Mouse (Mus musculus) limb, embryonic 14.5 days (tissue): ENCODE measurements at regions not wholly inside any gene's neighbourhood (a gene's known extent, or its start where the extent isn't known, plus 50 kb on each side); places are given as distances from the start of the nearest gene placed in this dataset.

ENCODE experiments used
- ATAC-seq: fragments of 200-750 bp; cut with Nextera tagmentation; 2 replicates; pipeline ENCODE4 v1.8.0; 2017; ENCODE audit warnings: low read depth, moderate number of reproducible peaks, moderate TSS enrichment; ENCODE audit not compliant: low FRiP score
- DNase-seq: peaks from one replicate; pipeline ENCODE4 v3.0.0-alpha.2; 2015; ENCODE audit warnings: low spot score
- H3K27ac ChIP-seq: fragments of 300-500 bp; sonication (generic); replicated peaks from 2 replicates; pipeline ENCODE4 v1.5.1; 2014; ENCODE audit warnings: low read depth, mild to moderate bottlenecking, low read length, moderate library complexity, mixed read lengths
- H3K27me3 ChIP-seq: fragments of 300-500 bp; sonication (generic); 2 replicates; pipeline ENCODE4 v1.6.1; 2014; ENCODE audit warnings: low read length, mixed read lengths; ENCODE audit not compliant: control insufficient read depth, insufficient read depth
- H3K36me3 ChIP-seq: fragments of 300-500 bp; sonication (generic); 2 replicates; pipeline ENCODE4 v1.6.1; 2014; ENCODE audit warnings: mild to moderate bottlenecking, low read length, moderate library complexity, mixed read lengths; ENCODE audit not compliant: control insufficient read depth, insufficient read depth
- H3K4me1 ChIP-seq: fragments of 300-500 bp; sonication (generic); 2 replicates; pipeline ENCODE4 v1.6.1; 2014; ENCODE audit warnings: antibody characterized with exemption, low read length, mixed read lengths; ENCODE audit not compliant: control insufficient read depth, insufficient read depth
- H3K4me2 ChIP-seq: fragments of 300-500 bp; sonication (generic); replicated peaks from 2 replicates; pipeline ENCODE4 v1.6.1; 2014; ENCODE audit warnings: low read depth, mild to moderate bottlenecking, low read length, moderate library complexity; ENCODE audit not compliant: severe bottlenecking
- H3K4me3 ChIP-seq: fragments of 300-500 bp; sonication (generic); replicated peaks from 2 replicates; pipeline ENCODE4 v1.5.1; 2014; ENCODE audit warnings: low read length
- H3K9ac ChIP-seq: fragments of 300-500 bp; sonication (generic); 2 replicates; pipeline ENCODE4 v1.6.1; 2014; ENCODE audit warnings: mild to moderate bottlenecking, low read depth, low read length, moderate library complexity; ENCODE audit not compliant: severe bottlenecking
- H3K9me3 ChIP-seq: fragments of 300-500 bp; sonication (generic); 2 replicates; pipeline ENCODE4 v1.6.1; 2016; ENCODE audit warnings: low read length; ENCODE audit not compliant: control insufficient read depth
- POLR2A ChIP-seq: fragments of 200-500 bp; IDR thresholded peaks from 2 replicates; pipeline ENCODE4 v1.8.0; 2012; ENCODE audit warnings: inconsistent platforms, mild to moderate bottlenecking, moderate library complexity, borderline replicate concordance; ENCODE audit not compliant: insufficient read depth, insufficient read length; ENCODE audit errors: extremely low read depth
- WGBS: fragments of 180-500 bp; shearing (Covaris S2); extraction: QIAGEN DNeasy Blood & Tissue Kit; methylation state at CpG from one replicate; pipeline ENCODE4 v1.1.7; 2014; 5-methylcytosine and 5-hydroxymethylcytosine counted together

- no peaks in the 10 kb centered on the region for H3K4me1 ChIP-seq
- no peak overlapping the region for H3K27ac ChIP-seq
- no peak for ATAC-seq
- 66% methylated on average over 3 of the region's 3 CpGs for WGBS
- no peaks in the 10 kb centered on the region for H3K27me3 ChIP-seq
- H3K9me3 ChIP-seq: no peaks in the 10 kb centered on the region
- no peak overlapping the region for H3K4me3 ChIP-seq
- no peak for TF ChIP-seq POLR2A
- no peak overlapping the region for H3K9ac ChIP-seq
- H3K4me2 ChIP-seq: no peak overlapping the region
- DNase-seq: no peak
- H3K36me3 ChIP-seq: no peaks in the 10 kb centered on the region
Measured at GRCm38 (mm10) chr1:44388091-44388490, 163.2 kb upstream of the Gulp1 start.

DNA sequence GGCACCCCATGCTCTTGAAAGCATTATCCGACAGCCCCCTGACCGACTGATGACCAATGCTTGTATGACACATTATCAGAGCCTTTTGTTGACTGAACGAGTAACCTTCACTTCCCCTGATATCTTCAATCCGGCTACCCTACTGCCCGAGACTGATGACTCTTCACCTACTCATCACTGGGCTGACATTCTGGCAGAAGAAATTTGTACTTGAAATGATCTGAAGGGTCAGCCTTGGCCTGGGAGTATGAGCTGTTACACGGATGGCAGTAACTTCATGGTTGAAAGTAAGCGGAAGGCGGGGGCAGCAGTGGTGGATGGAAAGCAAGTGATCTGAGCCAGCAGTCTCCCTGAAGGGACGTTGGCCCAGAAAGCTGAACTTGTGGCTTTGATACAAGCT is 159.2 kb upstream of the Gulp1 start:
- Histone ChIP-seq H3K27me3 (no peaks in the 10 kb centered on the region), H3K9ac (no peak overlapping the region), H3K4me3 (no peak overlapping the region), H3K36me3 (no peaks in the 10 kb centered on the region), H3K4me1 (no peaks in the 10 kb centered on the region), H3K4me2 (no peak overlapping the region), H3K9me3 (no peaks in the 10 kb centered on the region), H3K27ac (no peak overlapping the region)
- TF ChIP-seq POLR2A: no peak
- no peak for DNase-seq
- ATAC-seq: no peak
- 91% methylated on average over 9 of the region's 9 CpGs for WGBS

DNA sequence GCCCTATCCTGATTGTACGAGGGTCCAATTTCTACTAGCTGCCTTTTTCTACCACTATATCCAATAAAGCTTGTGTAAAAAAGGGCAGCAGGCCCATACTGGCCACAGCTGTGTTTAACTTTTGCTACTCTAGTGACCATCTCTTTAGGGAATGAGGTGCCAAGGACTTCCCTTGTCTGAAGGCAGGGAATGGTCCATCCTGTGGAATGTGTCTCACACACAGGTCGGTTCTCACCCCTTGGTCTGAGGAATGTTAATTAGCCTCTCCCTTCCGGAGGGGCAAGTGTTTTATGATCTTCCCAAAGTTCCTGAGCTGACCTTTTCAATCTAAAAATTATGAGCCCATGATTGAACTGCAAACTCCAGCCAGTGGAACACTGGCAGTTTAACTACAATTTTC is 155.8 kb upstream of the Gulp1 start:
- Histone ChIP-seq H3K4me2 (no peak overlapping the region), H3K27me3 (no peaks in the 10 kb centered on the region), H3K36me3 (no peaks in the 10 kb centered on the region), H3K27ac (no peak overlapping the region), H3K9me3 (no peaks in the 10 kb centered on the region), H3K4me1 (no peaks in the 10 kb centered on the region), H3K9ac (no peak overlapping the region), H3K4me3 (no peak overlapping the region)
- ATAC-seq: no peak
- 11% methylated on average over 3 of the region's 3 CpGs for WGBS
- TF ChIP-seq POLR2A: no peak
- no peak for DNase-seq

GRCm38 (mm10) chr1:44398066-44398465 is 153.2 kb upstream of the Gulp1 start:
- DNase-seq: no peak
- no peak overlapping the region for H3K4me2 ChIP-seq
- no peak for TF ChIP-seq POLR2A
- no peak overlapping the region for H3K9ac ChIP-seq
- no peak overlapping the region for H3K4me3 ChIP-seq
- no peaks in the 10 kb centered on the region for H3K9me3 ChIP-seq
- H3K27me3 ChIP-seq: no peaks in the 10 kb centered on the region
- 42% methylated on average over 2 of the region's 2 CpGs for WGBS
- no peak for ATAC-seq
- no peak overlapping the region for H3K27ac ChIP-seq
- H3K36me3 ChIP-seq: no peaks in the 10 kb centered on the region
- no peaks in the 10 kb centered on the region for H3K4me1 ChIP-seq

DNA sequence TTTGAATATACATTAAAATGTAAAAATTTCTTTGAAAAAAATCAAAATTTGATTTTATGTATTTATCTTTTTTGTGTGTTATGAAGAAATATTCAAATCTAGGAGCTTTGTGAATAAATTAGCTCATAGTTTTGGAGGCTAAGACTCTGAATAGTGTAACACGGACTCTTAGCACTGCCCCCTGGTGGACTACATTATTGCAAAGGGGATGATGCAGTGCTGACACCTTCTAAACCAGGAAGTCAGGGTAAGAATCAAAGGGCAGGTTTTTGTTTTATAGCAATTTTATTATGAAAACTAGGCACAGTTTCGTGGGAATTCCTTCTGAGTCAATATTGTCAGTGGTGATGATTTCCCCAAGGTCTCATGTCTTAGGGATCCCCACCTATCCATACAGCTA is 113.5 kb upstream of the Gulp1 start:
- no peak for ATAC-seq
- DNase-seq: peak; percentile 4
- Histone ChIP-seq H3K27ac (no peak overlapping the region), H3K4me3 (no peak overlapping the region), H3K27me3 (no peaks in the 10 kb centered on the region), H3K4me1 (no peaks in the 10 kb centered on the region), H3K4me2 (no peak overlapping the region), H3K9me3 (no peaks in the 10 kb centered on the region), H3K36me3 (no peaks in the 10 kb centered on the region), H3K9ac (no peak overlapping the region)
- WGBS: 75% methylated on average over 2 of the region's 2 CpGs
- no peak for TF ChIP-seq POLR2A
